Mouse (Mus musculus): ENCODE data around the gene Clec16a. TPM values are rescaled to one million over a fixed set of nuclear protein-coding genes. Genes with fewer than 3 reads are reported as not detected.
A peak's percentile ranks its signal among the peaks of the same experiment; 100 is the strongest.

Clec16a gene
- polyA plus RNA-seq, 1 experiment, result 23.0 TPM

DNA sequence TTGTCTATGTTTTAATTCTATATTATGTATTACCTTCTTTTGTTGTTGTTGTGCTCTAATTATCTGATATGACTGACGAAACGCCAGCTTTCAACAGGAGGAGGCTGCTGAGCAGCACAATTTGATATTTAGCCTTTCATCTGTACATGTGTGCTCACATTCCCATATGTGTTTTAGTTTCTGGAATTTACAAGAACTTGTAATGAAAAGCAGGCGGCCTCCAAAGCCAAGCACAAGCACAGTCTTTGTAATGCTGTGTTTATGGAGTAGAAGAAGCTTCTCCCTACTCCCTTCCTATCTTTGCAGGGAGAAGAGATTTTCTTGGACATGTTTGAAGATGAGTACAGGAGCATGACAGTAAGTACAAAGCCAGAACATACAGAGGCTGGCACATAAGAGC, 89.8 kb downstream of the Clec16a start:
- H3K4me3 ChIP-seq (ENCODE audit: insufficient read depth, low read length), result no peak overlapping the region
- TF ChIP-seq CTCF (IDR thresholded peaks at IDR 0.05; ENCODE audit: borderline replicate concordance, insufficient read depth, low read length) (no peak), POLR2A (IDR thresholded peaks at IDR 0.05; ENCODE audit: low read depth, low read length) (no peak)
- H3K4me1 ChIP-seq (ENCODE audit: control insufficient read depth, insufficient read depth, low read length), result no peaks in the 10 kb centered on the region
- H3K27ac ChIP-seq (ENCODE audit: insufficient read depth, low read length), result no peak overlapping the region; the same call in 1 of the 2 replicates

- Histone ChIP-seq H3K4me1 (ENCODE audit: control insufficient read depth, insufficient read depth, low read length) (no peaks in the 10 kb centered on the region), H3K4me3 (ENCODE audit: insufficient read depth, low read length) (no peak overlapping the region), H3K27ac (ENCODE audit: insufficient read depth, low read length) (no peak overlapping the region)
- no peak for TF ChIP-seq POLR2A (IDR thresholded peaks at IDR 0.05; ENCODE audit: low read depth, low read length)
- TF ChIP-seq CTCF (IDR thresholded peaks at IDR 0.05; ENCODE audit: borderline replicate concordance, insufficient read depth, low read length), result no peak
These were observed 92.8 kb downstream of the Clec16a start for GRCm38 (mm10) chr16:10637898-10638297.

DNA sequence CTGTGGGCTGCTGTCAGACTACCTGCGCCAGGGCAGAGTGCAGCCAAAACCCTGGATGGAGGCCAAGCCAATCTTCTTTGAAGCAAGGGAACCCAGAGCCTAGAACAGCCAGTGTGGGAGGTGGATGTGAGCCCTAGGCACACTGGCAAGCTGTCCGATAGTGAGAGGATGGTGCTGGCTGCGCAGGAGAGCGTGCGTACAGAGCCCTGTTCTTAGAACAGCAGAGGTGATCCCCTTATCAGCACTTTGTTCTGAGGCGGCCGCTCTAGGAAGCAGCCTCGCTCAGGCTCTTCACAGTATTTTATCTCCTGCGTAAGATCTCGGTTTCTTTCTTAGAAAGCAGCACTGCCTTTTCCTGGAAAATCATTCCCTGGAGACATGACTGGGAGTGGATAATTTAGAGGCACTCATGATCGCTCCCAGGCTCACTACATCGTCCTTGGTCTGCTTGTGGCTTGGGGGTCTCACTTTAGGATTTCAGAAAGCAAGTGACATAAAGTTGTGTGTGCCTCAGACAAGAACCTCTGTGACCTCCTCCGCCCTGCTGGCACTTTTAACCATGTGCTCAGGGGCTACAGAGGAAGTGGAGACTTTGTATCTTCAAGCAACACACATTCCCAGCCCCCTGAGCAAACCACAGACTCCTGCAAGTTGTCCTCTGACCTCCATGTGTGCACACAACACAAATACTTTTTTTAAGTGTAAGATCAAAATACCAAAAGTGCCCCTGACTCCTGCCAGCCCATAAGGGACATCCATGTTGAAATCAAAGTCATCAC, 94.2 kb downstream of the Clec16a start:
- Histone ChIP-seq H3K4me1 (ENCODE audit: control insufficient read depth, insufficient read depth, low read length) (no peaks in the 10 kb centered on the region), H3K4me3 (ENCODE audit: insufficient read depth, low read length) (no peak overlapping the region), H3K27ac (ENCODE audit: insufficient read depth, low read length) (no peak overlapping the region)
- no peak for TF ChIP-seq CTCF (IDR thresholded peaks at IDR 0.05; ENCODE audit: borderline replicate concordance, insufficient read depth, low read length)
- TF ChIP-seq POLR2A (IDR thresholded peaks at IDR 0.05; ENCODE audit: low read depth, low read length), result no peak

GRCm38 (mm10) chr16:10640041-10640440, 94.9 kb downstream of the Clec16a start:
- TF ChIP-seq POLR2A (IDR thresholded peaks at IDR 0.05; ENCODE audit: low read depth, low read length) (no peak), CTCF (IDR thresholded peaks at IDR 0.05; ENCODE audit: borderline replicate concordance, insufficient read depth, low read length) (peak; percentile 53; the same call in 1 of the 2 replicates)
- H3K4me1 ChIP-seq (ENCODE audit: control insufficient read depth, insufficient read depth, low read length), result no peaks in the 10 kb centered on the region
- H3K27ac ChIP-seq (ENCODE audit: insufficient read depth, low read length), result no peak overlapping the region
- H3K4me3 ChIP-seq (ENCODE audit: insufficient read depth, low read length), result no peak overlapping the region

GRCm38 (mm10) chr16:10641146-10641545, 96.0 kb downstream of the Clec16a start:
- Histone ChIP-seq H3K27ac (ENCODE audit: insufficient read depth, low read length) (no peak overlapping the region), H3K4me1 (ENCODE audit: control insufficient read depth, insufficient read depth, low read length) (no peaks in the 10 kb centered on the region), H3K4me3 (ENCODE audit: insufficient read depth, low read length) (no peak overlapping the region)
- TF ChIP-seq POLR2A (IDR thresholded peaks at IDR 0.05; ENCODE audit: low read depth, low read length), result no peak
- no peak for TF ChIP-seq CTCF (IDR thresholded peaks at IDR 0.05; ENCODE audit: borderline replicate concordance, insufficient read depth, low read length)

GRCm38 (mm10) chr16:10642857-10643633, 97.9 kb downstream of the Clec16a start:
- no peak for TF ChIP-seq CTCF (IDR thresholded peaks at IDR 0.05; ENCODE audit: borderline replicate concordance, insufficient read depth, low read length)
- TF ChIP-seq POLR2A (IDR thresholded peaks at IDR 0.05; ENCODE audit: low read depth, low read length), result no peak
- Histone ChIP-seq H3K27ac (ENCODE audit: insufficient read depth, low read length) (no peak overlapping the region), H3K4me1 (ENCODE audit: control insufficient read depth, insufficient read depth, low read length) (no peaks in the 10 kb centered on the region), H3K4me3 (ENCODE audit: insufficient read depth, low read length) (no peak overlapping the region)

- no peak overlapping the region for H3K27ac ChIP-seq (ENCODE audit: insufficient read depth, low read length)
- TF ChIP-seq CTCF (IDR thresholded peaks at IDR 0.05; ENCODE audit: borderline replicate concordance, insufficient read depth, low read length) (no peak), POLR2A (IDR thresholded peaks at IDR 0.05; ENCODE audit: low read depth, low read length) (no peak)
- H3K4me1 ChIP-seq (ENCODE audit: control insufficient read depth, insufficient read depth, low read length), result no peaks in the 10 kb centered on the region
- H3K4me3 ChIP-seq (ENCODE audit: insufficient read depth, low read length), result no peak overlapping the region
These were observed 99.1 kb downstream of the Clec16a start for GRCm38 (mm10) chr16:10644238-10644637.

DNA sequence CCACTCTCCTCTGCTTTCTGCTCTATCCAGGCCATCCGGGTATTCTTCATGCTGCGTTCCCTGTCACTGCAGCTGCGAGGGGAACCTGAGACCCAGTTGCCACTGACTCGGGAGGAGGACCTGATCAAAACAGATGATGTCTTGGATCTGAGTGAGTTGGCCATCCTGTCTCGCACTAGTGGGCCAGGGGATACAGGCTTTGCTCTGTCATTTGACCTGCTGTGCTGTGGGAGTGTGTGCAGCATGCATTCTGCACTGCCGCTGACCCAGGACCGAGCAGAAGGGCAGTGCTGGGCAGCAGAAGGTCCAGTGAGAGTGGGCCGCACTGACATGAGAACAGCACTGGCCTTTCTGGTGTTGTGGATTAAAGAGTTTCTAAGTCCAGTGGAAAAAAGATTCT, 99.6 kb downstream of the Clec16a start:
- Histone ChIP-seq H3K4me3 (ENCODE audit: insufficient read depth, low read length) (no peak overlapping the region), H3K4me1 (ENCODE audit: control insufficient read depth, insufficient read depth, low read length) (no peaks in the 10 kb centered on the region), H3K27ac (ENCODE audit: insufficient read depth, low read length) (no peak overlapping the region)
- TF ChIP-seq POLR2A (IDR thresholded peaks at IDR 0.05; ENCODE audit: low read depth, low read length), result no peak
- no peak for TF ChIP-seq CTCF (IDR thresholded peaks at IDR 0.05; ENCODE audit: borderline replicate concordance, insufficient read depth, low read length)

GRCm38 (mm10) chr16:10651804-10652203, 106.7 kb downstream of the Clec16a start:
- H3K27ac ChIP-seq (ENCODE audit: insufficient read depth, low read length), result no peak overlapping the region
- no peak overlapping the region for H3K4me3 ChIP-seq (ENCODE audit: insufficient read depth, low read length)
- TF ChIP-seq CTCF (IDR thresholded peaks at IDR 0.05; ENCODE audit: borderline replicate concordance, insufficient read depth, low read length), result no peak
- no peak for TF ChIP-seq POLR2A (IDR thresholded peaks at IDR 0.05; ENCODE audit: low read depth, low read length)
- no peaks in the 10 kb centered on the region; the same call in 1 of the 2 replicates for H3K4me1 ChIP-seq (ENCODE audit: control insufficient read depth, insufficient read depth, low read length)

DNA sequence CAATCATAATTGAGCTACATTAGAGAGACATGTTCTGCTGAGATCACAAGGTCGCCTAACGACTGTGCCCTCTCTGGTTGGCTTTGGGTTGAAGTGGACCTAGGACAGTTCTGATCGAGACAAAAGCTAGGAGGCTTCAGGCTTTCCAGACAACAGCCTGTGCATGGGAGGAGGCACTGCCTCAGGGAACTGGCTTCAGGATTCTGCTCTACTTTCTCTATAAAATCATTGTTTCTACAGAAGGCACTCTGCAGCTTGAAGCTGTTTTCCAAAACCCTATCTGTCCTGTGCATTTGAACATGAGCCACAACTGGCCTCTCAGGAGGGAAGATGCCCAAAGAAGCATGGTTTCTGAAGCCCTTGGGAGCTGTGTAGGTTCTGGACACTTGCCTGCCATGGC, 107.8 kb downstream of the Clec16a start:
- Histone ChIP-seq H3K4me3 (ENCODE audit: insufficient read depth, low read length) (no peak overlapping the region), H3K4me1 (ENCODE audit: control insufficient read depth, insufficient read depth, low read length) (no peaks in the 10 kb centered on the region; the same call in 1 of the 2 replicates), H3K27ac (ENCODE audit: insufficient read depth, low read length) (no peak overlapping the region)
- no peak for TF ChIP-seq CTCF (IDR thresholded peaks at IDR 0.05; ENCODE audit: borderline replicate concordance, insufficient read depth, low read length)
- no peak for TF ChIP-seq POLR2A (IDR thresholded peaks at IDR 0.05; ENCODE audit: low read depth, low read length)
